Comparison of ENCODE assay signal across 8 mouse cellular contexts in the genomic region with DNA sequence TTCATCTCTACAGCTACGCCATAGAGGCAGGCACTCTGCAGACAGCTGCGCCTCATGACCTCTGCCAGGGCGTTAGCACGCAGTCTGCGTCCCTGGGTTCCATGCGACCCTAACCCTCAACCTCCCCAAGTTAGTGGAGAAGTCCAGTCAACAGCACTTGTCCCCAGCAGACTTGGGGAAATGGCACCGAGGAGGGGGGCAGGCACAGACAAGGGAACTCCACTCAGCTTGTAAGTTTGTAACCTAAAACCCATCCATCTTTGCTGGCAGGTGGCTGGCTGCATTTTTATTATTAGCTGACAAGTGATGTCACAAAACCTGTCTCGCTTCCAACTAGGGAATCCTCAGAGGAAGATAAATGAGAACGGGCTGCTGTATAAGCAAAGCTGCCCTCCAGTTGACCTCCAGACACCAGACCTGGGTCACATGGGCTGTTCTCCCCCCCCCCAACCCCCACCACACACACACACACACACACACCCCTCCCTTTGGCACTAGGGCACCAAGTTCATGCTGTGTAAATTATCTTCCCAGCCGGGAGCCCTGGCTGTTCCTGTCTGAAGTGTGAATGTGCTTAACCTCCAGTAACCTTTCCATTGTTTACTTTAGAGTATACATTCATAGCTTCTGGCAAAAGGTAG.
DNase-seq lines count a peak whose midpoint lies in the region; ATAC-seq and TF ChIP-seq lines count a peak whose summit lies in the region.

No protein-coding gene starts in this region.

- 0 out of 2 replicates have a peak overlapping the region, but pooled peaks have one; percentile 1 for H3K9ac ChIP-seq in liver, embryonic 13.5 days

- H3K9me3 ChIP-seq in liver, embryonic 13.5 days (replicated peaks), result no peaks in the 10 kb centered on the region

- H3K27ac ChIP-seq in gastrocnemius, adult 2 months, result peak overlapping the region; percentile 68
- no peak overlapping the region for H3K27ac ChIP-seq in liver, embryonic 13.5 days

- no peak overlapping the region for H3K4me2 ChIP-seq in liver, embryonic 13.5 days

- WGBS in liver, embryonic 13.5 days (ENCODE audit: insufficient replicate concordance), result 55% methylated on average over 10 of the region's 10 CpGs

- no peak overlapping the region; the same call in 1 of the 2 replicates for H3K4me3 ChIP-seq in gastrocnemius, adult 2 months
- no peak overlapping the region for H3K4me3 ChIP-seq in liver, embryonic 13.5 days (replicated peaks)

- peak; percentile 72 for ATAC-seq in liver, embryonic 13.5 days (ENCODE audit: low read depth)
- no peak for ATAC-seq in erythroblast, adult 5-6 weeks (replicated peaks; ENCODE audit: low FRiP score, poor library complexity, severe bottlenecking)

- H3K36me3 ChIP-seq in liver, embryonic 13.5 days, result peaks cover 48% of the 10 kb centered on the region

- no peak for TF ChIP-seq CTCF in gastrocnemius, adult 2 months (IDR thresholded peaks at IDR 0.05)

- peak; percentile 27 for DNase-seq in urinary bladder, postnatal 14 days (ENCODE audit: low spot score)
- DNase-seq in urinary bladder, adult 2 months (ENCODE audit: low spot score), result no peak
- peak; percentile 76 for DNase-seq in gastrocnemius, adult 2 months
- DNase-seq in hindlimb bud, embryonic 11.5 days (ENCODE audit: extremely low spot score, low read depth, low spot score), result peak; percentile 20
- DNase-seq in liver, embryonic 13.5 days, result no peak
- peak; percentile 88 for DNase-seq in retina, postnatal 1 day
- no peak for DNase-seq in left cerebral cortex, postnatal 36 days (ENCODE audit: low spot score in 2 of 2)

- intact Hi-C loops in gastrocnemius, adult 2 months (cut with DNase I), result loop anchor here (5.0 kb wide), 1 partner anchor 122 kb away; no protein-coding TSS in a partner anchor
- intact Hi-C loops in left cerebral cortex, postnatal 36 days (cut with DNase I), result no loop called here

- H3K4me1 ChIP-seq in liver, embryonic 13.5 days (replicated peaks), result peaks cover 12% of the 10 kb centered on the region

- H3K27me3 ChIP-seq in liver, embryonic 13.5 days, result 0 out of 2 replicates have a peak, but pooled peaks cover 8% of the 10 kb centered on the region

Comparison
In these comparisons a context has a peak if more than half of its experiments do, and no peak if none do; other contexts are left out.
1. DNase-seq: peak in urinary bladder, postnatal 14 days (single experiment), gastrocnemius, adult 2 months (single experiment), hindlimb bud, embryonic 11.5 days (single experiment) and retina, postnatal 1 day (single experiment); none in urinary bladder, adult 2 months (single experiment), liver, embryonic 13.5 days (single experiment) and left cerebral cortex, postnatal 36 days (0 of 2).